Mouse (Mus musculus) spleen, adult 2 months (tissue): ENCODE measurements around the gene Efcab3. TPM values are rescaled to one million over a fixed set of nuclear protein-coding genes. Genes with fewer than 3 reads are reported as not detected.
"Not testable (repeated sequence)": the region's sequence is repeated elsewhere in the genome, so short reads cannot be mapped to it uniquely, and the experiment has no call there.

Experiments
- DNase-seq, 2 experiments: peaks; one replicate each; pipeline versions ENCODE4 v3.0.0 to v3.0.0-alpha.2; 2012 to 2021; ENCODE audit warnings: low spot score in 2 of 2, low read depth in 1 of 2
- H3K27ac ChIP-seq: fragments of 200-500 bp; 2 replicates; pipeline ENCODE4 v1.5.1; 2012; ENCODE audit warnings: low read length, inconsistent platforms; ENCODE audit not compliant: insufficient read depth
- H3K27me3 ChIP-seq: fragments of 200-500 bp; 2 replicates; pipeline ENCODE4 v1.6.1; 2012; ENCODE audit warnings: mild to moderate bottlenecking, moderate library complexity, low read length, inconsistent platforms; ENCODE audit not compliant: control insufficient read depth, insufficient read depth
- H3K36me3 ChIP-seq: fragments of 200-500 bp; 2 replicates; pipeline ENCODE4 v1.6.1; 2012; ENCODE audit warnings: mild to moderate bottlenecking, low read length, inconsistent platforms; ENCODE audit not compliant: control insufficient read depth, insufficient read depth
- H3K4me1 ChIP-seq: fragments of 200-500 bp; 2 replicates; pipeline ENCODE4 v1.6.1; 2011; ENCODE audit warnings: inconsistent platforms; ENCODE audit not compliant: control insufficient read depth, insufficient read depth, insufficient read length
- H3K4me3 ChIP-seq: fragments of 200-500 bp; 2 replicates; pipeline ENCODE4 v1.5.1; 2011; ENCODE audit warnings: mild to moderate bottlenecking, inconsistent platforms; ENCODE audit not compliant: insufficient read depth, insufficient read length; ENCODE audit errors: extremely low read depth
- CTCF ChIP-seq: fragments of 200-500 bp; IDR thresholded peaks from 2 replicates; pipeline ENCODE4 v1.5.1; 2011; ENCODE audit warnings: mild to moderate bottlenecking, inconsistent platforms; ENCODE audit not compliant: insufficient read depth, insufficient read length, insufficient replicate concordance; ENCODE audit errors: extremely low read depth
- POLR2A ChIP-seq: fragments of 200-500 bp; IDR thresholded peaks from 2 replicates; pipeline ENCODE4 v1.6.1; 2011; ENCODE audit warnings: low read depth, low read length, inconsistent platforms
- WGBS: fragments of 180-500 bp; shearing (Covaris S2); methylation state at CpG from one replicate; pipeline ENCODE4 v1.1.7; 2018; 5-methylcytosine and 5-hydroxymethylcytosine counted together
- polyA plus RNA-seq: library from polyadenylated mRNA; depleted of rRNA; stranded (reverse); fragments of >200 nt; gene quantifications from 2 replicates; pipeline ENCODE4 v1.2.3, GENCODE M21; 2012

Gene Efcab3
- polyA plus RNA-seq, 1 experiment = not detected

- Histone ChIP-seq H3K4me1 (no peaks in the 10 kb centered on the region), H3K36me3 (no peaks in the 10 kb centered on the region), H3K27ac (no peak overlapping the region), H3K4me3 (no peak overlapping the region), H3K27me3 (no peaks in the 10 kb centered on the region)
- WGBS = 79% methylated on average over 7 of the region's 7 CpGs
- TF ChIP-seq POLR2A (no peak), CTCF (no peak)
- DNase-seq = no peak
These were observed 54.4 kb downstream of the Efcab3 start for GRCm38 (mm10) chr11:105117814-105118213.

GRCm38 (mm10) chr11:105120551-105121061, 57.2 kb downstream of the Efcab3 start:
- no peaks in the 10 kb centered on the region for H3K4me1 ChIP-seq
- H3K27me3 ChIP-seq = no peaks in the 10 kb centered on the region
- 47% methylated on average over 4 of the region's 4 CpGs for WGBS
- H3K4me3 ChIP-seq = no peak overlapping the region
- no peaks in the 10 kb centered on the region for H3K36me3 ChIP-seq
- no peak for DNase-seq
- TF ChIP-seq POLR2A = no peak
- TF ChIP-seq CTCF = no peak
- H3K27ac ChIP-seq = no peak overlapping the region

GRCm38 (mm10) chr11:105121792-105122191, 58.4 kb downstream of the Efcab3 start:
- H3K27me3 ChIP-seq, H3K36me3 ChIP-seq, DNase-seq, H3K4me1 ChIP-seq, H3K4me3 ChIP-seq, H3K27ac ChIP-seq: not testable (repeated sequence)
- 68% methylated on average over 5 of the region's 5 CpGs for WGBS

- WGBS = 10% methylated on average over 9 of the region's 9 CpGs
- H3K36me3 ChIP-seq = no peaks in the 10 kb centered on the region
- H3K27ac ChIP-seq = no peak overlapping the region
- peak; percentile 49; the same call in 1 of the 2 replicates for TF ChIP-seq CTCF
- no peak for TF ChIP-seq POLR2A
- peak; percentile 23 to 26 for DNase-seq
- no peak overlapping the region for H3K4me3 ChIP-seq
- H3K27me3 ChIP-seq = no peaks in the 10 kb centered on the region
- H3K4me1 ChIP-seq = no peaks in the 10 kb centered on the region; the same call in 1 of the 2 replicates
These were observed 60.6 kb downstream of the Efcab3 start for GRCm38 (mm10) chr11:105123986-105124385.

GRCm38 (mm10) chr11:105125735-105126519, 62.5 kb downstream of the Efcab3 start, which contains the start of gene Mettl2:
Gene Mettl2, plus strand, starts transcription at chr11:105126425.
- H3K27ac ChIP-seq = no peak within 1 kb of the TSS; the same call in 1 of the 2 replicates
- H3K27me3 ChIP-seq = no peaks in the 10 kb centered on the region
- no peaks in the 10 kb centered on the region; the same call in 1 of the 2 replicates for H3K4me1 ChIP-seq
- 2% methylated on average over 37 of the region's 38 CpGs for WGBS
- H3K36me3 ChIP-seq = peaks cover 4% of the 10 kb centered on the region; the same call in 1 of the 2 replicates
- peak; percentile 64 to 80 for DNase-seq
- TF ChIP-seq POLR2A (no peak), CTCF (peak; percentile 35; the same call in 1 of the 2 replicates)
- H3K4me3 ChIP-seq = peak within 1 kb of the TSS; percentile 77

GRCm38 (mm10) chr11:105126520-105127029, 63.2 kb downstream of the Efcab3 start:
- no peak for DNase-seq
- TF ChIP-seq POLR2A (no peak), CTCF (no peak)
- no peaks in the 10 kb centered on the region; the same call in 1 of the 2 replicates for H3K4me1 ChIP-seq
- H3K27ac ChIP-seq = no peak overlapping the region
- H3K4me3 ChIP-seq = peak overlapping the region; percentile 77
- WGBS = under 1% methylated on average over 49 of the region's 49 CpGs
- peaks cover 5% of the 10 kb centered on the region for H3K36me3 ChIP-seq
- no peaks in the 10 kb centered on the region for H3K27me3 ChIP-seq

- no peaks in the 10 kb centered on the region for H3K4me1 ChIP-seq
- H3K27me3 ChIP-seq = no peaks in the 10 kb centered on the region
- no peak for DNase-seq
- TF ChIP-seq POLR2A (no peak), CTCF (no peak)
- no peak overlapping the region for H3K27ac ChIP-seq
- WGBS = 89% methylated on average over 7 of the region's 7 CpGs
- peaks cover 50% of the 10 kb centered on the region for H3K36me3 ChIP-seq
- H3K4me3 ChIP-seq = no peak overlapping the region
These were observed 72.3 kb downstream of the Efcab3 start for GRCm38 (mm10) chr11:105135692-105136091.

- H3K36me3 ChIP-seq = peaks cover 50% of the 10 kb centered on the region
- H3K4me1 ChIP-seq, H3K27ac ChIP-seq: not testable (repeated sequence)
These were observed 73.9 kb downstream of the Efcab3 start for GRCm38 (mm10) chr11:105137255-105137654.

GRCm38 (mm10) chr11:105140512-105140911, 77.1 kb downstream of the Efcab3 start:
- not testable (repeated sequence) for H3K4me3 ChIP-seq, H3K27ac ChIP-seq, H3K4me1 ChIP-seq, H3K27me3 ChIP-seq, DNase-seq
- peaks cover 28% of the 10 kb centered on the region for H3K36me3 ChIP-seq
- 92% methylated on average over 8 of the region's 8 CpGs for WGBS

More at GRCm38 (mm10) chr11:105137255-105137654, 73.9 kb downstream of the Efcab3 start:
- DNase-seq, H3K4me3 ChIP-seq, H3K27me3 ChIP-seq: not testable (repeated sequence)
- 87% methylated on average over 2 of the region's 2 CpGs for WGBS
